Mouse (Mus musculus) ES-CJ7 (cell line): ENCODE measurements at regions not wholly inside any gene's neighbourhood (a gene's known extent, or its start where the extent isn't known, plus 50 kb on each side); places are given as distances from the start of the nearest gene placed in this dataset.

Experiments
- DNase-seq: peaks from one replicate; pipeline ENCODE4 v3.0.0; 2011; ENCODE audit warnings: low read depth, low spot score

DNA sequence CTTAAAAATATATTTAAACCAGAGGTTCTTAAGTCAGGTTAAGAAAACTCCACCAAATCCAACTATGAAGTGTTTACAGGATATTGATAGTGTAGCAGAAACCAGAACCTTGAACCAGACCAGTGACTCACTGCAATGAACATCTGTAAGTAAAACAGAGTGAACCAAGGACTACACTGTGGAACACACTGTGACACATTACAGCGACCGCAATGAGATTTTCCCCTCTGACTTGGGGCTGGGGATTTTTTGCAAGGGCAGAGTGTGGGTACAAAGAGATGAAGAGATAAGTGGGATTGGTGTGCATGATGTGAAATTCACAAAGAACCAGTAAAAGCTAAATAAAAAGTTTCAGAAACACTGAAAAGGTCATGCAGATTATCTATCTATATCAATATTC lies 73.0 kb upstream of the Nrn1 start:
- no peak for DNase-seq

GRCm38 (mm10) chr13:36789360-36789759 lies 54.4 kb upstream of the Nrn1 start:
- peak; percentile 19 for DNase-seq
